Mouse (Mus musculus) cerebellum, adult 2 months (tissue): ENCODE measurements around the gene Rnf26.

Source experiments
- CTCF ChIP-seq: fragments of 200-500 bp; IDR thresholded peaks from 2 replicates; pipeline ENCODE4 v1.5.1; 2011; ENCODE audit warnings: low read depth, mild to moderate bottlenecking, control low read depth, low read length, moderate library complexity, borderline replicate concordance; ENCODE audit not compliant: insufficient read depth
- POLR2A ChIP-seq: fragments of 200-500 bp; IDR thresholded peaks from 2 replicates; pipeline ENCODE4 v1.6.1; 2011; ENCODE audit warnings: low read length, control low read depth, borderline replicate concordance; ENCODE audit not compliant: insufficient read depth

DNA sequence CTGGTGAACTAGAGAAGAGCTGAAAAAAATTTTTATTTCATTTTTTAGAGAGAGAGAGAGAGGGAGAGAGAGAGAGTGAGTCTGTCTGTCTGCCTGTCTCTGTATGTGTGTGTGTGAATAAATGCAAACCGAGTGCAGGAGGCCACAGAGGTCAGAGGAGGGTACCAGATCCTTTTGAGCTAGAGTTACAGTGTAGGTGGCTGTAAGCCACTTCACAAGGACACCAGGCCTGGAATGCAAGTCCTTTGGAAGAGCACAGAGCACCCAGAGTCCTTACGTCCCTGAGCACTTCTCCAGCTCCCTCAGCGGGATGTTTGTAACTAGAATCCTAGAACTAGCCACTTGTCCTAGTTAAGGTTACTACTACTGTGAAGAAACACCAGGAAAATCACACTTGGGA lies 46.6 kb upstream of the Rnf26 start:
- TF ChIP-seq POLR2A (no peak), CTCF (no peak)
